Mouse (Mus musculus) E14TG2a.4 (cell line): ENCODE data around the gene Hist1h2bh.
"Not testable (repeated sequence)": the region's sequence is repeated elsewhere in the genome, so short reads cannot be mapped to it uniquely, and the experiment has no call there.

Experiments
- CTCF ChIP-seq: conservative IDR thresholded peaks from 2 replicates; pipeline ENCODE4 v1.5.1; 2014; ENCODE audit warnings: low read length
- NANOG ChIP-seq: IDR thresholded peaks from 2 replicates; pipeline ENCODE4 v1.6.1; 2014; ENCODE audit warnings: borderline replicate concordance, low read length, mixed read lengths

DNA sequence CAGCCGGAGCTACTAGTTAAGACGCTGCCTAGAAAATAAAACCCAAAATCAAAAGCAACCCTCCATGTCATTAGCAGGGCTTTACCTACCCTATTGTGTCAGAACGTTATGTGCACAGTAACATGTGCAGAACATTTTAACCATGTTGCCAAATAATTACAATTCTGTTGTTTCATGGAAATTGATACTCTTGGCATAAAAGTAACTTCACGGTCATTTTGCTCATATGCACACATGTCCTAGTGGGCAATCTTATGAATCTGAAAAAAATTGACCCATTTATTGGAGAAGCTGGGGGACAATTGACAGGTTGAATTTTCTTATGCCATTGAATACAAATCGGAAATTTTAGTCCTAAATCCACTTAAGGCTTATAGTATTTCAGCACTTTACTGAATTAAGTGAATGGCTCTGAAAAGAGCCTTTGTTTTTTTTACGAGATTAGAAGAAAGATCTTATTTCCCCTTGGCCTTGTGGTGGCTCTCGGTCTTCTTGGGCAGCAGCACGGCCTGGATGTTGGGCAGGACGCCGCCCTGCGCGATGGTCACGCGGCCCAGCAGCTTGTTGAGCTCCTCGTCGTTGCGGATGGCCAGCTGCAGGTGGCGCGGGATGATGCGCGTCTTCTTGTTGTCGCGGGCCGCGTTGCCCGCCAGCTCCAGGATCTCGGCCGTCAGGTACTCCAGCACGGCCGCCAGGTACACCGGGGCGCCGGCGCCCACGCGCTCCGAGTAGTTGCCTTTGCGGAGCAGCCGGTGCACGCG is 27.2 kb upstream of the Hist1h2bh start:
- not testable (repeated sequence) for TF ChIP-seq CTCF, NANOG
